Mouse (Mus musculus) C2C12 (cell line): ENCODE measurements around the gene Txlnb. TPM values are rescaled to one million over a fixed set of nuclear protein-coding genes. Genes with fewer than 3 reads are reported as not detected.

Experiments
- H3K27me3 ChIP-seq: one replicate; pipeline ENCODE4 v1.6.1; 2011; ENCODE audit not compliant: control insufficient read depth, insufficient read depth, insufficient read length
- H3K36me3 ChIP-seq: one replicate; pipeline ENCODE4 v1.6.1; 2011; ENCODE audit not compliant: control insufficient read depth, insufficient read depth
- H3K4me3 ChIP-seq: one replicate; pipeline ENCODE4 v1.5.1; 2011; ENCODE audit warnings: mild to moderate bottlenecking, control low read depth; ENCODE audit not compliant: poor library complexity, insufficient read depth, severe bottlenecking
- H3K79me2 ChIP-seq: one replicate; pipeline ENCODE4 v1.6.1; 2011; ENCODE audit not compliant: control insufficient read depth, insufficient read depth
- H3K79me3 ChIP-seq: one replicate; pipeline ENCODE4 v1.6.1; 2011; ENCODE audit warnings: low read depth, control low read depth
- H3ac ChIP-seq: one replicate; pipeline ENCODE3; 2011; ENCODE audit warnings: low read depth; ENCODE audit not compliant: control insufficient read depth, insufficient read length
- CEBPB ChIP-seq: IDR thresholded peaks from one replicate; pipeline ENCODE4 v1.6.1; 2011; ENCODE audit warnings: low read depth, mild to moderate bottlenecking, control low read depth, moderate library complexity
- CTCF ChIP-seq: IDR thresholded peaks from one replicate; pipeline ENCODE4 v1.5.1; 2011; ENCODE audit not compliant: control insufficient read depth, insufficient read depth, insufficient read length
- FOSL1 ChIP-seq: IDR thresholded peaks from one replicate; pipeline ENCODE4 v1.8.0; 2011; ENCODE audit warnings: mild to moderate bottlenecking, low read length; ENCODE audit not compliant: poor library complexity, insufficient read depth, severe bottlenecking
- MAX ChIP-seq: IDR thresholded peaks from one replicate; pipeline ENCODE4 v1.6.1; 2011; ENCODE audit warnings: mild to moderate bottlenecking, control low read depth
- MYOD1 ChIP-seq: IDR thresholded peaks from one replicate; pipeline ENCODE4 v1.6.1; 2011; ENCODE audit warnings: low read depth; ENCODE audit not compliant: control insufficient read depth, insufficient read length
- MYOG ChIP-seq: IDR thresholded peaks from one replicate; pipeline ENCODE4 v1.6.1; 2011; ENCODE audit not compliant: control insufficient read depth, insufficient read length; ENCODE audit errors: extremely low read depth
- USF1 ChIP-seq: IDR thresholded peaks from one replicate; pipeline ENCODE4 v1.6.1; 2011; ENCODE audit warnings: low read depth, mild to moderate bottlenecking, control low read depth, moderate library complexity
- polyA plus RNA-seq: library from polyadenylated mRNA; unstranded; fragments of >200 nt; fragmentation: generic; extraction: Trizol; gene quantifications from one replicate; pipeline ENCODE4 v1.2.1, GENCODE M21; 2012; ENCODE audit warnings: missing spikeins

The Txlnb gene
- polyA plus RNA-seq, 1 experiment: 0.07 TPM

DNA sequence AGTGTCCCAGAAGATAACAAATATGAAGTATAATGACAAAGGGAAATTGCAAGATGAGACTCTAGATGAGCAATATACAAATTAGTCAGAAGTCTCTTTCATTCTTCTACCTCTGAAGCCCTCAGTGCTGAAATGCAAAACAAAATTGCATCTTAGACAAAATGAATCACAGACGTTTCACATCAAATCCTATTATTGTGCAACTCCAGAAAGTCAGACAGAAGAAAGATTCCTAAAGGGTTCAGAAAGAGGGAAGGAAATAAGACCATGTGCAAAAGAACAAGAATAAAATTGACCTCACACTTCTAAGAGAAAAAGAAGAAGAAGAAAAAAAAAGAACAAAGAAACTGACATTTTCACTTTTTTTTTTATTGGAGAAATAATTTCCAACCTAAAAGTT, 8.1 kb upstream of the Txlnb start:
- H3K4me3 ChIP-seq: no peak overlapping the region
- H3ac ChIP-seq: no peak overlapping the region
- no peaks in the 10 kb centered on the region for H3K36me3 ChIP-seq
- no peaks in the 10 kb centered on the region for H3K27me3 ChIP-seq
- no peaks in the 10 kb centered on the region for H3K79me2 ChIP-seq
- H3K79me3 ChIP-seq: no peaks in the 10 kb centered on the region
- no peak for TF ChIP-seq MYOG
- TF ChIP-seq CTCF: no peak
- no peak for TF ChIP-seq CEBPB
- TF ChIP-seq MYOD1: no peak
- TF ChIP-seq MAX: no peak
- TF ChIP-seq USF1: no peak
- no peak for TF ChIP-seq FOSL1

- H3K79me3 ChIP-seq: no peaks in the 10 kb centered on the region
- H3K36me3 ChIP-seq: no peaks in the 10 kb centered on the region
- H3K27me3 ChIP-seq: no peaks in the 10 kb centered on the region
- H3ac ChIP-seq: no peak overlapping the region
- no peaks in the 10 kb centered on the region for H3K79me2 ChIP-seq
- TF ChIP-seq CEBPB: no peak
- TF ChIP-seq MAX: no peak
- TF ChIP-seq MYOG: no peak
- no peak for TF ChIP-seq MYOD1
- H3K4me3 ChIP-seq: no peak overlapping the region
Observed at GRCm38 (mm10) chr10:17788347-17788746, 7.7 kb upstream of the Txlnb start.

DNA sequence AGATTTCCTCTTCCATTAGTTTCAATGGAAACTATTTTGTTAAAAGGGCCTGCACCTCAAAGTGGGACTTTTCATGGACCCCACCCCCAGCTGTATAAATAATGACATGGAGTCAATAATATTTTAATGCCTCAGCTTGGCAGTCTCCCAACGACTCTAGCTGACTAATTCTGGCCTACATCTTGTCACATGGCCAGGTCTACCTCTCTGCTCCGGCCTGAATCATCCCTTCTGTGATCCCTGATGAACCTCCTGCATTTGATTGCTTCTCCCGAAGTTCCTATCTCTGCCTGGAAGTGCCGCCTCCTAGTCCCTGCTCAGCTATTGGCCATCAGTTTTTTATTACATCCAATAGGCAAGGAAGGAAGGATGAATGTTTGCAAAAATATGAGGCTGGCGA, 2.1 kb upstream of the Txlnb start:
- H3K27me3 ChIP-seq: no peaks in the 10 kb centered on the region
- H3K36me3 ChIP-seq: no peaks in the 10 kb centered on the region
- no peak overlapping the region for H3ac ChIP-seq
- H3K79me3 ChIP-seq: no peaks in the 10 kb centered on the region
- H3K4me3 ChIP-seq: no peak overlapping the region
- H3K79me2 ChIP-seq: no peaks in the 10 kb centered on the region
- TF ChIP-seq USF1 (peak; percentile 87), FOSL1 (peak; percentile 70), CEBPB (no peak)

- H3ac ChIP-seq: no peak overlapping the region
- no peak overlapping the region for H3K4me3 ChIP-seq
- H3K79me2 ChIP-seq: no peaks in the 10 kb centered on the region
- no peaks in the 10 kb centered on the region for H3K36me3 ChIP-seq
- H3K27me3 ChIP-seq: no peaks in the 10 kb centered on the region
- H3K79me3 ChIP-seq: no peaks in the 10 kb centered on the region
- TF ChIP-seq CTCF: no peak
- TF ChIP-seq MYOG: no peak
- no peak for TF ChIP-seq USF1
- TF ChIP-seq MAX: no peak
- TF ChIP-seq MYOD1: no peak
- no peak for TF ChIP-seq FOSL1
- TF ChIP-seq CEBPB: no peak
Observed at GRCm38 (mm10) chr10:17794443-17794842, 1.6 kb upstream of the Txlnb start.

GRCm38 (mm10) chr10:17795227-17795626, 799 bp upstream of the Txlnb start:
- Histone ChIP-seq H3K4me3 (no peak overlapping the region), H3ac (no peak overlapping the region), H3K27me3 (no peaks in the 10 kb centered on the region), H3K79me2 (no peaks in the 10 kb centered on the region), H3K36me3 (no peaks in the 10 kb centered on the region), H3K79me3 (no peaks in the 10 kb centered on the region)
- TF ChIP-seq MYOG: no peak
- TF ChIP-seq FOSL1: peak; percentile 26
- no peak for TF ChIP-seq MYOD1
- TF ChIP-seq MAX: no peak
- peak; percentile 14 for TF ChIP-seq CEBPB
- no peak for TF ChIP-seq CTCF
- no peak for TF ChIP-seq USF1

DNA sequence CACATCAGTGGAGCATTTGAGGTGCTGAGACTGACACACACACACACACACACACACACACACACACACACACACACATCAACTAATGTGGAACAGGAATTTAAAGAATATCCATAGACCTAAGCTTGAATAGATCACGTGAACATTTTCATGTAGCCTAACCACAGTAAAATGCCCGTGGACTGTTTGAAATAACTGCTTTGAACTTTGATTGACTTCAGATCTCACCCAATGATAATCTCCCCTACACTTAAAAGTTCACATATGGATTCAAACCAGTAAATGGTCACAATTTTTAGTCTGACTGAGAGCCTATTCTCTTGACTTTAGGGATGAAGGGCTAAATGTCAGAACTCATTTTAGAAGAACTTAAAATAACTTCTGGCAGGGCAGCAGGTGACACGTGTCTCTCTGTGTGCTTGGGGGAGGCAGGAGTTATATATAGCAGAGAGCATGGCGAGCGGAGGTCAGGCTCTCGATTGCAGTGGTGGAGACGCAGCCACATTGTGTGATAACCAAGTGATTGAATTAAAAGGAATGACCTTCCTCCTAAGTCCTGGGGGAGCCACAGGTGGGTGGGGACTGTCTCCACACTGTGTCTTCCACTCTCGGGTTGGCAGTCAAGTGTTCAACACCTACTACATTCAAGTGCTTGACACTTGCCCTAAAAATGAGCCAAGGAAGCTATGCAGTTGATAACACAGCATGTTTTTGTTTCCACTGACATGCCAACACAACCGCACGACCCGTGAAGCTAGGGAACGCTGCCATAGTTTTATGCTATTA, 1.0 kb downstream of the Txlnb start:
- Histone ChIP-seq H3K36me3 (no peaks in the 10 kb centered on the region), H3K27me3 (no peaks in the 10 kb centered on the region), H3ac (no peak overlapping the region), H3K79me3 (no peaks in the 10 kb centered on the region), H3K4me3 (no peak overlapping the region), H3K79me2 (no peaks in the 10 kb centered on the region)
- TF ChIP-seq MYOD1: no peak
- no peak for TF ChIP-seq FOSL1
- no peak for TF ChIP-seq USF1
- no peak for TF ChIP-seq CEBPB
- no peak for TF ChIP-seq MAX
- TF ChIP-seq CTCF: no peak
- TF ChIP-seq MYOG: no peak
